Mouse (Mus musculus) liver, postnatal 0 days (tissue): ENCODE data around the gene Fermt1. TPM values are rescaled to one million over a fixed set of nuclear protein-coding genes. Genes with fewer than 3 reads are reported as not detected.

Experiments
- ATAC-seq: fragments of 200-750 bp; cut with Nextera tagmentation; 2 replicates; pipeline ENCODE4 v1.8.0; 2017; ENCODE audit warnings: mild to moderate bottlenecking, moderate library complexity
- DNase-seq: peaks from one replicate; pipeline ENCODE4 v3.0.0-alpha.2; 2016
- H3K27ac ChIP-seq: fragments of 300-500 bp; sonication (generic); 2 replicates; pipeline ENCODE4 v1.5.1; 2014; ENCODE audit warnings: antibody characterized with exemption, moderate library complexity, mild to moderate bottlenecking, low read depth
- H3K27me3 ChIP-seq: fragments of 300-500 bp; sonication (generic); 2 replicates; pipeline ENCODE4 v1.6.1; 2014; ENCODE audit warnings: low read length, control low read depth, mixed read lengths; ENCODE audit not compliant: insufficient read depth
- H3K36me3 ChIP-seq: fragments of 300-500 bp; sonication (generic); replicated peaks from 2 replicates; pipeline ENCODE4 v1.6.1; 2014; ENCODE audit warnings: mild to moderate bottlenecking, control low read depth, low read length, moderate library complexity, mixed read lengths; ENCODE audit not compliant: insufficient read depth
- H3K4me1 ChIP-seq: fragments of 300-500 bp; sonication (generic); 2 replicates; pipeline ENCODE4 v1.6.1; 2014; ENCODE audit warnings: antibody characterized with exemption, mild to moderate bottlenecking, control low read depth; ENCODE audit not compliant: insufficient read depth
- H3K4me2 ChIP-seq: fragments of 300-500 bp; sonication (generic); 2 replicates; pipeline ENCODE4 v1.6.1; 2014; ENCODE audit warnings: low read depth, mild to moderate bottlenecking, low read length, moderate library complexity, mixed read lengths
- H3K4me3 ChIP-seq: fragments of 300-500 bp; sonication (generic); 2 replicates; pipeline ENCODE4 v1.5.1; 2014; ENCODE audit warnings: low read depth, low read length
- H3K9ac ChIP-seq: fragments of 300-500 bp; sonication (generic); replicated peaks from 2 replicates; pipeline ENCODE4 v1.6.1; 2014; ENCODE audit warnings: mild to moderate bottlenecking, moderate library complexity
- H3K9me3 ChIP-seq: fragments of 300-500 bp; sonication (generic); 2 replicates; pipeline ENCODE4 v1.6.1; 2016; ENCODE audit warnings: mild to moderate bottlenecking, control low read depth, low read length, mixed read lengths
- CTCF ChIP-seq: sonication (generic); IDR thresholded peaks from 2 replicates; pipeline ENCODE4 v1.5.1; 2016; ENCODE audit warnings: antibody characterized with exemption, low read depth
- EP300 ChIP-seq: IDR thresholded peaks from 2 replicates; pipeline ENCODE4 v1.6.1; 2016; ENCODE audit warnings: antibody characterized with exemption, low read depth, mild to moderate bottlenecking
- WGBS: fragments of 180-500 bp; shearing (Covaris S2); extraction: QIAGEN DNeasy Blood & Tissue Kit; methylation state at CpG from one replicate; pipeline ENCODE4 v1.1.7; 2014; ENCODE audit not compliant: insufficient replicate concordance; 5-methylcytosine and 5-hydroxymethylcytosine counted together
- polyA plus RNA-seq: library from polyadenylated mRNA; unstranded; fragments of >200 nt; fragmentation: Nextera tagmentation; extraction: Ambion mirVana; gene quantifications from 2 replicates; pipeline ENCODE4 v1.2.1, GENCODE M21; 2015

Fermt1 gene
- polyA plus RNA-seq, 1 experiment from 2014 or later: 0.41 TPM

DNA sequence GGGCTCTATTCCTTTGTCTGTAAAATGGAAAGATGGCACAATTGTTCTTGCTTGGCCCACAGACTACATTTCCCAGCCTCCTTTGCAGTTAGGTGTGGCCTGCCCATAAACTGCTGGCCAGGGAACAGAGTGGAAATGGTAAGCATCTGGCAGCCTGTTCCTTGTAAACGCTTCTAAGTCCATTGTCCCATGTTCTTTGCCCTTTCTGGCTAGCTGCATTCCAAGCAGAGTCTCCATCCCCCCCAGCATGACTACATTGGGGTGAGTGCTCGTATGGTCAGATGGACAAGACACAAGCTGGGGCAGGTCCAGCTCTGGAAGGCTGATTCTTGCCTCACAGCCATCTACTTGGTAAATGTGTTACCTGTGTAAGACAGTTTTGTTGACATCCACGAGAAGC lies 74.0 kb downstream of the Fermt1 start:
- H3K27ac ChIP-seq: no peak overlapping the region
- no peak for ATAC-seq
- H3K27me3 ChIP-seq: no peaks in the 10 kb centered on the region
- H3K9ac ChIP-seq: no peak overlapping the region
- H3K4me2 ChIP-seq: no peak overlapping the region
- H3K4me1 ChIP-seq: no peaks in the 10 kb centered on the region; the same call in 1 of the 2 replicates
- 63% methylated on average over 3 of the region's 3 CpGs for WGBS
- no peaks in the 10 kb centered on the region for H3K9me3 ChIP-seq
- TF ChIP-seq CTCF (no peak), EP300 (no peak)
- DNase-seq: no peak
- H3K4me3 ChIP-seq: no peak overlapping the region
- H3K36me3 ChIP-seq: no peaks in the 10 kb centered on the region

DNA sequence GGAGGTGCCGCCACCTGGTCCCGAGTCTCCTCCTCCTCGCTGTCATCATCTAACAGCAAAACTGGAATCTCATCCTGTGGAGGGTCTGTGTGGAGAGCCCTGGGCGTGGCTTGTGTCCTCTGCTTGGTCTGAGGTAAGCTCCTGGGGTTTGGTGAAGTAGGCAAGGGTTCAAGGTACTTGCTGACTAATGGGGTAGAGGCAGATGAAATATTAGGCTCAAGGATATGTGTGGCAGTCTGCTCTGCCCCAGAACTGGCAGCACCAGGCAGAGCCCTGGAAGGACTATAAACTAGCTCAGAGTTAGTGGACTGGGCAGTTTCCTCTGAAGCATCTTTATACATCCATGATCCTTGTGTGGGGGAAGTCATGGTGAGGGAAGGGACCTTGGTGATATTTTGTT lies 75.4 kb downstream of the Fermt1 start:
- no peak for ATAC-seq
- no peak for DNase-seq
- 84% methylated on average over 4 of the region's 4 CpGs for WGBS
- no peak overlapping the region for H3K4me2 ChIP-seq
- H3K27ac ChIP-seq: no peak overlapping the region
- H3K27me3 ChIP-seq: no peaks in the 10 kb centered on the region
- H3K9ac ChIP-seq: no peak overlapping the region
- TF ChIP-seq EP300 (no peak), CTCF (no peak)
- peaks cover 10% of the 10 kb centered on the region for H3K36me3 ChIP-seq
- no peaks in the 10 kb centered on the region; the same call in 1 of the 2 replicates for H3K4me1 ChIP-seq
- no peaks in the 10 kb centered on the region for H3K9me3 ChIP-seq
- no peak overlapping the region for H3K4me3 ChIP-seq

DNA sequence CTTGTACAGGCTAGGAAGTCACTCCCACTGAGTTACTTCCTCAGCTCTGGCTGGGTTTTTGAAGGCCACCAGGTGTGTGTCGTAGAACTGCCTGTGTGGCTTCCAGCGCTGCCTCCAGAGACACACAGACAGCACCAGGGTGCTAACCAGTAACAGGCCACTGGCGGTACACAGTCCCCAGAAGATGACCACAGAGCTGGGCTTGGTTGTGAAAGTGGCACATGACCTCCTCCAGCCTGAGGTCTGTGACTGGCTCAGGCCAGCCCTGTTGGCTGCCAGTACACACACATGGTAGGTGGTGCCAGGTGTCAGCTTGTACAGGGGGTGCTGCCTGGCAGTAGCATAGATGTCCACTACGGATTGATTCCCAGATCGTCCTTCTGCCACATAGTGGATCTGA lies 76.0 kb downstream of the Fermt1 start:
- no peaks in the 10 kb centered on the region; the same call in 1 of the 2 replicates for H3K4me1 ChIP-seq
- H3K9ac ChIP-seq: no peak overlapping the region
- no peaks in the 10 kb centered on the region for H3K9me3 ChIP-seq
- DNase-seq: no peak
- peak; percentile 62 for ATAC-seq
- H3K36me3 ChIP-seq: peaks cover 12% of the 10 kb centered on the region
- TF ChIP-seq CTCF: no peak
- no peak for TF ChIP-seq EP300
- H3K27me3 ChIP-seq: no peaks in the 10 kb centered on the region
- no peak overlapping the region for H3K4me3 ChIP-seq
- WGBS: 77% methylated on average over 5 of the region's 5 CpGs
- no peak overlapping the region for H3K4me2 ChIP-seq
- no peak overlapping the region for H3K27ac ChIP-seq

DNA sequence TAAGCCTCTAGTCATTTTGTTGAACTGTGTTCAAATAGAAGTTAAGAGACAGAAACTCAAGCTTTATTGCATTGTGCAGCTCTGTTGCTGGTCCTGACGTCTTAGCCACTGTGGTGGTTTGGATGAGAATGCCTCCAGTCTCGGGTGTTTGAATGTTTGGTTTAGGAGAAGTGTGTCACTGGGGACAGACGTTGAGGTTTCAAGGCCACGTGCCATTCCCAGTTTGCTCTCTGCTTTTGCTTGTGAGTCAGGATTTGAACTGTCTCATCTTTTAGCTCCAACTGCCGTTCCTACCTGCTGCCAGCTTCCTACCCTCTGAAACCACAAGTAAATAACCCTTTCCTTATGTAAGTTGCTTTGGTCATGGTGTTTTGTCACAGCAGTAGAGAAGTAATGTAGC lies 78.2 kb downstream of the Fermt1 start:
- DNase-seq (no peak), ATAC-seq (no peak)
- Histone ChIP-seq H3K4me2 (no peak overlapping the region), H3K4me3 (no peak overlapping the region), H3K9ac (no peak overlapping the region), H3K36me3 (peaks cover 21% of the 10 kb centered on the region), H3K4me1 (no peaks in the 10 kb centered on the region), H3K9me3 (no peaks in the 10 kb centered on the region), H3K27me3 (no peaks in the 10 kb centered on the region), H3K27ac (no peak overlapping the region)
- TF ChIP-seq EP300: no peak
- TF ChIP-seq CTCF: no peak
- 50% methylated on average over 5 of the region's 5 CpGs for WGBS

DNA sequence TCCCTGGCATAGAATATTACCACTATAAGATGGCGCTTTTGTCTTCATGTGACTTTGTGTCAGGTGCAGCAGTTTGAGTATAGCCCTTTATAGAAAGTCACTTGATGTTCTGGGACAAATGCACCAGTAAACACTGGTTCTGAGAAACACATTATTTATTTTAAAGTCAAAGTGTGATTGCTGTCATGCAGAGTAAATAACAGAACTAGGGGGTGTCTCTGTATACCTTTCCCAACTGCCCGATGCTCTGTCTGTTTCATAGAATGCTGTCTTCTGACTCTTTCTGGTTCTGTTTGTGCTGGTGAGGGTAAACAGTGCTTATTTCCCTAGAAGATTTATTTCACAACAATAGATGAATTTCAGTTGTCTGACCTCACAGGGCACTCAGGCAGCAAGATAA lies 82.4 kb downstream of the Fermt1 start:
- peak; percentile 83 for TF ChIP-seq EP300
- no peak for TF ChIP-seq CTCF
- no peaks in the 10 kb centered on the region for H3K27me3 ChIP-seq
- no peak overlapping the region; the same call in 1 of the 2 replicates for H3K27ac ChIP-seq
- H3K9ac ChIP-seq: no peak overlapping the region
- DNase-seq (no peak), ATAC-seq (peak; percentile 91)
- H3K36me3 ChIP-seq: peaks cover 24% of the 10 kb centered on the region
- WGBS: 75% methylated on average over 2 of the region's 2 CpGs
- H3K4me2 ChIP-seq: no peak overlapping the region
- H3K4me1 ChIP-seq: no peaks in the 10 kb centered on the region
- H3K9me3 ChIP-seq: no peaks in the 10 kb centered on the region
- no peak overlapping the region for H3K4me3 ChIP-seq

DNA sequence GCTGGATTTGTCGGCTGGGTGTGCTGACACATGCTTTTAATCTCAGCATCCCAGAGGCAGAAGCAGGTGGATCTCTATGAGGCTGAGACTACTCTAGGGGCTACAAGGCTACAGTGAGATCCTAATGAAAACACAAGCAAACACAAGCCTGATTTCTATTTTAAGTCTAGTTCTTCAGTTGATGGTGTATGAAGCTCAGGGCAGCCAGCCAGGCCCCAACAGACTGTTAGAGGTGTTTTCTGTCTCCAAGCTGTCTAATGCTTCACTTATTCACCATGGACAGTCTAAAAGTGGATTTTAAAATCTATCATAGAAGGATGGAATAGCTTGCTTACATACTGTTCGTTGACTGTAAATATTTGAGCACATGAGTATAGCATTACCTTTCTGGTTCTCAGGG lies 84.2 kb downstream of the Fermt1 start:
- Histone ChIP-seq H3K4me3 (no peak overlapping the region), H3K27ac (no peak overlapping the region), H3K4me2 (no peak overlapping the region), H3K9me3 (no peaks in the 10 kb centered on the region), H3K4me1 (no peaks in the 10 kb centered on the region), H3K9ac (no peak overlapping the region), H3K36me3 (peaks cover 23% of the 10 kb centered on the region), H3K27me3 (no peaks in the 10 kb centered on the region)
- WGBS: 83% methylated on average over 2 of the region's 2 CpGs
- no peak for ATAC-seq
- DNase-seq: no peak
- TF ChIP-seq CTCF (no peak), EP300 (no peak)

DNA sequence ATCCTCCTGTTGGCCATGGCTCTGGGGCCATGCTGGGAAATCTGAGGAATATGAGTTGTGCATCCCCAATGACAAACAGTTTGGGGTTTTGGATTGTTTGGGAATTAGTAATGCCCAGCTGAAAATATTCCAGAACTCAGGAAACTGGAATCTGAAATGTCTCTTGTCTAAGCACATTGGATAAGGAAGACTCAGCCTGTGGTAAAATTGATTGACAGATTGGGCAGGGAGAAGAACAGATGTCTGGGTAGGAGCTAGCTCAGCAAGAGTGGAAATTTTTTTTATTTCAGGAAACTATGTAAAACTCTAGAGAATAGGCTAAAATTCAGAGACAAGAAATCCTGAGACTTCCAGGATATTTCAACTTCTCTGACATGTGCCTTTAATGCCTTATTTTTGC lies 85.3 kb downstream of the Fermt1 start:
- Histone ChIP-seq H3K36me3 (peaks cover 16% of the 10 kb centered on the region), H3K27ac (no peak overlapping the region), H3K4me3 (no peak overlapping the region)

More for the DNA sequence above, 85.3 kb downstream of the Fermt1 start:
- Histone ChIP-seq H3K27me3 (no peaks in the 10 kb centered on the region), H3K4me1 (no peaks in the 10 kb centered on the region), H3K4me2 (no peak overlapping the region), H3K9ac (no peak overlapping the region), H3K9me3 (no peaks in the 10 kb centered on the region)
- no peak for ATAC-seq
- TF ChIP-seq EP300: no peak
- no peak for DNase-seq
